Mouse (Mus musculus) neutrophil, adult 5-6 weeks (primary cell): ENCODE results near the gene Vmn1r217. TPM values are rescaled to one million over a fixed set of nuclear protein-coding genes. Genes with fewer than 3 reads are reported as not detected.
"Not testable (repeated sequence)": the region's sequence is repeated elsewhere in the genome, so short reads cannot be mapped to it uniquely, and the experiment has no call there.

Experiments used
- ATAC-seq: fragments of 151-379, 151-347 bp; 2 replicates; pipeline ENCODE4 v1.8.0; 2017; ENCODE audit warnings: mild to moderate bottlenecking, moderate TSS enrichment; ENCODE audit not compliant: insufficient number of reproducible peaks, poor library complexity, low FRiP score, severe bottlenecking; ENCODE audit errors: extremely low read depth
- total RNA-seq: library from RNA; stranded (forward); fragments of 200-1000 nt; gene quantifications from 2 replicates; pipeline ENCODE4 v1.2.3, GENCODE M21; 2017

Vmn1r217 gene
- total RNA-seq, result not detected in 2 replicates

DNA sequence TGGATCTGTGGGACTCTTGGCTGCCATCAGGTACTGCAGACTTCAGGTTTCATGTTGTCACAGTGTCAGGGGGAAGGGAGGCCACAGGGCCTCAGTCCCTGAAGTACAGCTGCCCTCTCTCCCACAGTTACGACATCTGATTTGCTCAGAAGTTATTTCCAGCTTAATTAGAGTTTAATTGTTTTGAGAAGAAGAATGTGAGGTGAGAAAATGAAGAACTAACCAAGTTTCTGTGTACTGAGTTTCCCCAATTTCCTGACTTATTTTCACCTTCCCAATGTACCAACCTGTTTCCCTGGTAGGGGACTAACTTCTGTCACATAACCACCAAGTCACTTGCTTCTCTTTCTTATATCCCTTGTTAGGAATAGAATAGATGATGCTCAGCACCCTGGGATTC is at the start of gene Vmn1r217:
TSS of gene Vmn1r217 (minus strand) at position 101 of the 400 bp plus-strand sequence.
- ATAC-seq, result not testable (repeated sequence)

- ATAC-seq, result not testable (repeated sequence)
Measured at GRCm38 (mm10) chr13:23166471-23166870, 48.4 kb upstream of the Vmn1r217 start.

DNA sequence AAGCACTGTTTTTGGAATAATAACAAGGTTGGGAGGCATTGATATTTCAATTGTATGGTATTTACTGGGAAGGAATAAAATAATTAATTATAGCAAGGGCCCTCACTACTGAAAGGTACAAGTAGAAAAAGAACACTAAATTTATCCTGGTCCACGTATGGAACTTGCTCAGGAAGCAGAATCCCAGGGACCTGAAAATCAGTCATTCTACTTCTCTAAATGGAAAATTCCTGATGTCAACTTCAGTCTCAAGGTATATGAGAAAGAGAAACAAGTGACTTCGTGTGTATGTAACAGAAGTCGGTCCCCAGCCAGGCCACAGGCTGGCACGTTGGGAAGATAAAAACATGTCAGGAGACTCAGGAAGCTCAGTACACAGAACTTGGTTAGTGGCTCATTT is 41.0 kb upstream of the Vmn1r217 start, which contains the start of gene Vmn1r219:
TSS of gene Vmn1r219 (plus strand) at position 301 of the 400 bp plus-strand sequence.
- ATAC-seq, result no peak

- no peak for ATAC-seq
Measured at GRCm38 (mm10) chr13:23157848-23158247, 39.8 kb upstream of the Vmn1r217 start.

DNA sequence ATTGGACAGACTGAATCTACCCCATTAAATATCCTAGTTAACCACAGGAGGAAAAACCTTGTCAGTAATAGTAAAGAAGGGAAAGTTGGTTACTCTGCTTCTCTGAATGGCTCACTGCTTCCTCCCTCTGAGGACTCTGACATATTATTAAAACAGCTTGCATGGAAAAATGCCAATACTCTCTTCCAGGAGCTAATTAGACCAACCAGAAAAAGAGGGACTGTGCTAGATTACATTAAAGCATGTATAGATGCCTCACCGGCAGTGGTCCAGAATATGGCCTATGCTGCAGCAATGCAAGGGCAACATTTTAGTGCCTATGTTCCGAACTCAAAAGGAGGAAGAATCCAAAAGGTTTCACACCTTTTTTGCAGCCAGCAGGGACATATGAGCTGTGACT is 20.9 kb upstream of the Vmn1r217 start:
- ATAC-seq, result no peak

DNA sequence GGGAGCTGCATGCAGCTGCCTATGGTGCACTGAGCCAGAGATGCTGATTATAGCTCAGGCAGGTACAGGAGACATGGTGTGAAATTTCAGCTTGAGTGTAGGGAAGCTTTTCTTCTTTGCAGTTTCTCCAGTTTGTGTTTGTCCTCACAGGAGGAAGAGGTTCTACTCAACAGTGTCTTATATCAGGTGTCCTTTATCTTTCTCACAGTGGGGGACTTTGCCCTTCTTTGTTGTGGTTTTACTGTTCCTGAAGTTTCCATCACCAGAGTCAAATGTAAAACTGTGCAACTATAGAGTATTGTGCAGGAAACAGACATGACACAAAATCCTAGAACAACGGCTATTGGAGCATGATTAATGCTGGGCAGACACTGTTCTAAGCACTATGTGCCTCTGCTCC is 15.5 kb upstream of the Vmn1r217 start:
- ATAC-seq, result no peak

GRCm38 (mm10) chr13:23133099-23133498 is 15.1 kb upstream of the Vmn1r217 start, which contains the start of gene Vmn1r218:
Vmn1r218 (plus strand) TSS chr13:23133155.
- ATAC-seq, result no peak

DNA sequence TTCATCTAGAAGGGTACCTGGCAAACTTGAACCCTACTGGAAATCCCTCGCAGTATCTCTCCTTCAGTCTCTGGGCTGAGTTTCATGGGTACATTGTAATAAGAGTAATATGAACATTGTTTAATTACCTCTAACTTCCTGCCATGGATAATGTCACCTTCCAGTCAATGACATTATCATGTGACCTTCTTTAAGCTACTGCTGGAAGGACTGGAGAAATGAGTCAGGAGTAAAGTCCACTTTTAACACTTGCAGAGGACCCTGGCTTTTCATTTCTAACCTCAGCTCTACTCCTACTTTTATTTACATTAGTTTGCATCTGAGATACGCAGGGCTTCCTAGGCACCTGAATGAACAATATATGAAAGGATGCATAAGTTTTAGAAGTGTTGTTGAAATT is 2.6 kb upstream of the Vmn1r217 start:
- ATAC-seq, result no peak

- ATAC-seq, result no peak
Measured at GRCm38 (mm10) chr13:23094386-23094785, 23.6 kb downstream of the Vmn1r217 start.

GRCm38 (mm10) chr13:23069312-23069711 is 48.7 kb downstream of the Vmn1r217 start:
- no peak for ATAC-seq

DNA sequence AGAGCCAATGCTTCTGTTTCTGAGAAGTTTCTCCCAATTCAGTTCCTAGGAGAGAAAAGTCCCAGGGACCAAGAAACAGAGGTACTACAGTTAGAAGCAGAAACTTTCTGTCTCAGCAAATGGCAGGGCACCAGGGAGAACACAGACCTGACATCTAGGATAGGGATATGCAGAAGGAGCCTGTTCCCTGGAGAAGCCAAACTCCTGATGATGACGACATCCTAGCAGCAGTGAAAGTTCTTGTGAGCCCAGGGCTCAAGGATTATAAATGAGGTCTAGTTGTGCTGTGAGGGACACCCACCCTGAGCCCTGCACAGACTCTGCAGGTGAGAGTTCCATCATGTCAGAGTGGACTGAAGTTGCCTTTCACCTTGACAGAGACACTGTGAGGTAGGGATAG is 50.3 kb downstream of the Vmn1r217 start, which contains the start of gene Vmn1r215:
TSS of gene Vmn1r215 (plus strand) at position 301 of the 400 bp plus-strand sequence.
- ATAC-seq, result no peak

- no peak for ATAC-seq
Measured at GRCm38 (mm10) chr13:23057778-23058177, 60.2 kb downstream of the Vmn1r217 start.

Other genes with a start within 250 kb of the Vmn1r217 start
- gene Vmn1r212, start 234.0 kb downstream of the Vmn1r217 start, total RNA-seq, result not detected in 2 replicates
- gene Vmn1r213, start 110.6 kb downstream of the Vmn1r217 start, total RNA-seq, result 0.25 TPM in 1 of 2 replicates, not detected in the other
- gene Vmn1r214, start 87.8 kb downstream of the Vmn1r217 start, total RNA-seq, result not detected in 2 replicates
- not detected in 2 replicates for gene Vmn1r215, start 50.2 kb downstream of the Vmn1r217 start, total RNA-seq
- not detected in 2 replicates for gene Vmn1r218, start 14.9 kb upstream of the Vmn1r217 start, total RNA-seq
- gene Vmn1r219, start 41.1 kb upstream of the Vmn1r217 start, total RNA-seq, result 0.12 TPM in 1 of 2 replicates, not detected in the other
- 0.12 TPM in 1 of 2 replicates, not detected in the other for gene Vmn1r220, start 69.7 kb upstream of the Vmn1r217 start, total RNA-seq
- gene Vmn1r221, start 95.9 kb upstream of the Vmn1r217 start, total RNA-seq, result 0.12 TPM in 1 of 2 replicates, not detected in the other
- not detected in 2 replicates for gene Vmn1r222, start 117.7 kb upstream of the Vmn1r217 start, total RNA-seq
- not detected in 2 replicates for gene Vmn1r223, start 128.9 kb upstream of the Vmn1r217 start, total RNA-seq